Mouse (Mus musculus): ENCODE data around the gene Maged2.
"Not testable (repeated sequence)": the region's sequence is repeated elsewhere in the genome, so short reads cannot be mapped to it uniquely, and the experiment has no call there.

Gene Maged2

DNA sequence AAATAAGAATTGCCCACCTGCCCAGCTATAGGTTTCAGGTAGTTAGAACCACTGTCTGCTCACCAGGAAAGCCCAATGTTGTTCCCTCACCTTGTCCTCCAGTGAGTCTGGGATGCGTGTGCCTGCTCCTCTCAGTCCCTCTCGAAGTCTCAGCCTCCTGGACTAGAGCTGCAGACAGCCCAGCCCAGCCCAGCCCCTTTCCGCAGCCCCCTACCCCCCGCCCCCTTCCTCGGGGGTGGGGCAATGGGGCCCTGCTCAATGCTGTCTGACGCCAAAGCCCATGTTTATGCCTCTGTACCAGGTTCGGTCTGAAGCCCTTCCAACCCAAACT is at the start of gene Maged2:
Maged2 (minus strand) TSS at position 207 of the 331 bp plus-strand sequence.
- no peak for DNase-seq

DNA sequence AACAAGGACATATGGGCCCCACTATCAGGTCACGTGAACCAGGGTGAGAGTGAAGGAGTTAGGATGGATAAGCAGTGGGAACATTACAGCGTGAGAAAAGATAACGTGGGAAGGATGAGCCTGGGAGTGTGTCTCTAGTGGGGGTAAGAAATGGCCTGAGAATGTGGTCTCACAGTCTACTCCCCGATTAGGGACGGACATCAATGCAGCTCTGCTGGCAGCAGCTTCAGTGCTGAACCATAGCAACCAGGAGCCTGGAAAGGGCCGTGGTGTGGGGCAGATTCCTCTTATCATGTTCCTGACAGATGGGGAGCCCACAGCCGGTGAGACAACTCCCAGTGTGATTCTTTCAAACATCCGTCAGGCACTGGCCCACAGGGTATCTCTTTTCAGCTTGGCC is 34.1 kb upstream of the Maged2 start:
- no peak for DNase-seq

DNA sequence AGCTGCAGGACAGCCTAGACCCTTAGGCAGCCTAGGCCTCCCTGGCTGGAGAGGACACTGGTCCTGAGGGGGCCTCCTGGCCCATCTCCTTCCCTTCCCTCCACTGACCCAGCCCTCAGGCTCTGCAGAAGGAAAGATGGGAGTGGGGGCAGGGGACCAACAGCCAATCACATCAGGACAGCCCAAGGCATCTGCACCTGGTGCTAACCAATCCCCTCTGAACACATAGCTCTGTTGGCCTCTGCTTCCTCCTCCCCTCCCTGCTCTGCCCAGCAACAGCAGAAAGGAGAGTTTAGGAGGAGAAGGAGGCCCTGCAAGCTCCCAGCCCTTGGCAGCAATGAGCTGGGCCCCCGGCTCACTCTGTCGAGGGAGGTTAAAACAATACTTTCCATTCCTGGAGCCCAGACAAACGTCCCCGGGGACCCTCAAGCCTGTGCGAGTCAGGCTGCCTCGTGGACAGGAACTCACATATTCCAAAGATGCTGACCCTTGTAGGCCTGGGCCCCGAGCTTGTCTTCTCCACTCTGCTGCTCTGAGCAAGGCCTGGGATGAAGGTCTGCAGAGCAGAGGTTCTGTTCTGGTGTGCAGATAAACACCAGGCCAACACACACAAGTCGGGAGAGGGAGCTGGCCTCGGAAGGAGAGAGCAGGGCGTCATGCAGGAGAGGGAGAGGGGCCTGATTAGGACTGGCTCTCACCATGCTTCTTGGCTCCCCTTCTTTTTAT is 31.5 kb upstream of the Maged2 start:
- not testable (repeated sequence) for DNase-seq

DNA sequence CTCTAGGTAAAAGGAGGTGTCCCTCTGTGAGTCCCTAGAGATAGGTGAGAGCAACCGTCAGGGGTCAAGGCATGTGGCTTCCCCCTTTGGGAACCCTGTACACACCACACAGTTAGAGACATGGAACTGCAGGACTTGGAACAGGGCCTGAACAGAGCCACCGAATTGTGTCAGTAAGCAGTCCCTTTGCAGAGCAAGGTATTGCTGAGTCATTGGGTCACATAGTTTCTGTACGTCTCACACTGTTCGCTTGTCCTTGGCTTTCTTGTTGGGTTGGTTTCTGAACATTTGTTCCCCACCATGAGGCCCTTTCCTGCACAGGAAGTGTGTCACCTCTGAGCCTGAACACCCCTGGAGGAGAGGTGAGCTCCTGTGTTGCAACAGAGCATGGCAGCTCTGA is 29.1 kb upstream of the Maged2 start:
- not testable (repeated sequence) for DNase-seq

DNA sequence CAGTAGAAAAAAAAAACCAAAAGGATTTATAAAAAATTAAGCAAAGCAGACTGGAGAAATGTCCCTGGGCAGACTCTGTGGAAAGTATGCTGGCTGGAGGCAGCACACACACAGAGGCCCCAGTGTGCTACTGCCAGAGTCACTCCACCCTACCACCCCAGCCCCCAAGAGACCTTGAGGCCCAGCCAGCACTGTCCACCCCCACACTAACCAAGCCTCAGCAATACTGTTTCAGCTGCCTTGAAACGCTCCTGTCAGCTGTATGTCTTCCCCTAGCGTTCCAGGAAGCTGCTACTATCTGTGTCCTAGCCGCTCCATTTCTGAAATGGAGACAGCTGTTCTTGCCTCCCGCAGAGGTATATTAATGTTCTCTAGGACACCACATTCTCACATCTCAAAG is 16.2 kb upstream of the Maged2 start:
- DNase-seq: no peak

DNA sequence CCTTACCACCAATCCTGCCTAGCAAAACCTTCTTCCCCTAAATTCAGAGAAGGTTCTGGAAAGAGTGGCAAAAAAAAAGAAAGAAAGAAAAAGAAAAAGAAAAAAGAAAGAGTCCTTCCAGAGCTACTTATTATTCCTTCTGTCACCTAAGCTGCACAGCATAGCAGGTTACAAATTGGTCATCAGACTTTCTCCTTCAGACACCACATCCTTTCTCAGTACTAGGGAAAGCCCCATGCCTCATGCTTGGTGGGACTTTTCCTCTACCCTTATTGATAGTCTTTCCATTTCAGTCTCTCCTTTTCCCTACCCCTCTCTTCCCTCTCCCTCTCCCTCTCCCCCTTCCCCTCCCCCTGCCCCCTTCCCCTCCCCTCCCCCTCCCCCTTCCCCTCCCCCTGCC is 3.1 kb upstream of the Maged2 start:
- DNase-seq: no peak

DNA sequence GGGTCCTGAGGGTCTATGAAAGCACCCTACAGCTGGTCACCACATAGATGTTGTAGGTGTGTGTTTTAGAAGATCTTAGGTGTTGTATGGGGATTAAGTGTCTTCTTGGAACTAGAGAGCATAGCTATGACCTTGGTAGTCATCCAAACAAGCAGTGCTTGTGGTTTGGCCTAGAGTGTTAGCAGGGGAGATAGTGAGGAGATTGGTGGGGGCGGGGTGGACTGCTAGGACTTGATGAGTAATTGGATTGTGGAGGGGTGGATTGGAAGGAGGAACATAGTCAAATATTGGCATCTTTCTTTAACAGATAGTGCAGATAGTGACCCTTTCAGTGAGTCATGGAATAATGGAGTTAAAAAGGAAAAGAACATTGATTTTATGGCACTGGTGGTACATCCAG is 1.5 kb upstream of the Maged2 start:
- no peak for DNase-seq

DNA sequence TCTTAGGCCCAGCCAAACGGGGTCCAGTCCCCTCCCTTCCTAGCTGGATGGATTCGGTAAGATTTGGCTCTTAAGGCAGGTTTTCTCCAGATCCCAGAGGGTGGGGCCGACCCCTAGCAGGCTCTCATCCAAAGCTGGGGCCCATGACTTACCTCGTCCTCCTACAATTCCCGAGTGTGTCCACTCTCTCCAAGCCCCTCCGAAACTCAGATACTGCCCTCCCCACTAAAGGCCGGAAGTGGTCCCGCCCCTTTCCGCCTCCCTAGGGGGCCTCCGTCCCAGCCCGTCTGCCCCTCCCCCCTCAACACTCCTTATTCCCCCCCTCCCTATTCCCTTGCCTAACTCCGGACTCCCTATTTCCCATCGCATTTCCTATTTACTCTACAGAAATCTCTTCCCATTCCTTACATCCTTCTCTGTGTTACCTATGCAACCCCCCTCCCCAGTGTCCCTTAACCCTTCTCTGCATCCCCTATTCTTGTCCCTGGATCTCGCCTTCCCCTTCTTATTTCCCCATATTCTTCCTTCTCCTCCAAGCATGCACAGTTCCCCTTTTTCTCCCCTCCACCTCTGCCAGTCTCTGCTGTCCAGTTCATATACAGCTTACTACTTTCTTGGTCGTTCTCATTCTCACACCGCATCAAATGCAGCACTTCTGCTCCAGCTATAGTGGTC is 544 bp downstream of the Maged2 start:
- peak; percentile 55 to 57 for DNase-seq

DNA sequence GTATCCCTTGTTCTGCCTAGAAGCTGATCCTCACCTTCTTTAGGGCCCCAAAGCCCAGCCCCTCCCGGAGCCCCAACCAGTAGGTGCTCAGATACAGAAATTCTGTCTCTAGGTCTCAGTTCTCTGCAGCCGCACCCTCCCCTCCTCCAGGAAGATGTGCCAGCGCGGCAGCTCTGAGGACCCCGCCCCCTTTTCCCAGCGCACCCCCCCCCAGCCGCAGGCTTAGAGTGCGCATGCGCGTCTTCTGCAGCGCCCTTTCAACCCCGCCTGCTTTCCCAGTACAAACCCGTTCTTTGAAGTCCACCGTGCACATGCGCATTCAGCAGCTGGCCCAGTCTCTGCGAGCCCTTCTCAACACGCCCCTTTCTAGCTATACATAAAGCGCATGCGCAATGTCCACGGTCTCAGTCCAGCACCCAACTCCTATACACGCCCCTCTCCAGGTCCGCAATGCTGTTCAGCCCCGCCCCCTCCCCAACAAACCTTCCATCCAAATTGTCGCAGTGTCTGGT is 1.3 kb downstream of the Maged2 start:
- DNase-seq: peak; percentile 91 to 95

DNA sequence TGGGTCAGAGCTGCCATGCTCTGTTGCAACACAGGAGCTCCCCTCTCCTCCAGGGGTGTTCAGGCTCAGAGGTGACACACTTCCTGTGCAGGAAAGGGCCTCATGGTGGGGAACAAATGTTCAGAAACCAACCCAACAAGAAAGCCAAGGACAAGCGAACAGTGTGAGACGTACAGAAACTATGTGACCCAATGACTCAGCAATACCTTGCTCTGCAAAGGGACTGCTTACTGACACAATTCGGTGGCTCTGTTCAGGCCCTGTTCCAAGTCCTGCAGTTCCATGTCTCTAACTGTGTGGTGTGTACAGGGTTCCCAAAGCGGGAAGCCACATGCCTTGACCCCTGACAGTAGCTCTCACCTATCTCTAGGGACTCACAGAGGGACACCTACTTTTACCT is 13.2 kb downstream of the Maged2 start:
- not testable (repeated sequence) for DNase-seq

DNA sequence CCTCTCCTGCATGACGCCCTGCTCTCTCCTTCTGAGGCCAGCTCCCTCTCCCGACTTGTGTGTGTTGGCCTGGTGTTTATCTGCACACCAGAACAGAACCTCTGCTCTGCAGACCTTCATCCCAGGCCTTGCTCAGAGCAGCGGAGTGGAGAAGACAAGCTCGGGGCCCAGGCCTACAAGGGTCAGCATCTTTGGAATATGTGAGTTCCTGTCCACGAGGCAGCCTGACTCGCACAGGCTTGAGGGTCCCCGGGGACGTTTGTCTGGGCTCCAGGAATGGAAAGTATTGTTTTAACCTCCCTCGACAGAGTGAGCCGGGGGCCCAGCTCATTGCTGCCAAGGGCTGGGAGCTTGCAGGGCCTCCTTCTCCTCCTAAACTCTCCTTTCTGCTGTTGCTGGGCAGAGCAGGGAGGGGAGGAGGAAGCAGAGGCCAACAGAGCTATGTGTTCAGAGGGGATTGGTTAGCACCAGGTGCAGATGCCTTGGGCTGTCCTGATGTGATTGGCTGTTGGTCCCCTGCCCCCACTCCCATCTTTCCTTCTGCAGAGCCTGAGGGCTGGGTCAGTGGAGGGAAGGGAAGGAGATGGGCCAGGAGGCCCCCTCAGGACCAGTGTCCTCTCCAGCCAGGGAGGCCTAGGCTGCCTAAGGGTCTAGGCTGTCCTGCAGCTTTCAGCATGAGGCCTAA is 15.5 kb downstream of the Maged2 start:
- DNase-seq: not testable (repeated sequence)
